Mouse (Mus musculus): Measurements from ENCODE around the gene Tesc. TPM values are rescaled to one million over a fixed set of nuclear protein-coding genes. Genes with fewer than 3 reads are reported as not detected.

Gene Tesc
- polyA plus RNA-seq, 2 experiments = 0.58 to 1.2 TPM

DNA sequence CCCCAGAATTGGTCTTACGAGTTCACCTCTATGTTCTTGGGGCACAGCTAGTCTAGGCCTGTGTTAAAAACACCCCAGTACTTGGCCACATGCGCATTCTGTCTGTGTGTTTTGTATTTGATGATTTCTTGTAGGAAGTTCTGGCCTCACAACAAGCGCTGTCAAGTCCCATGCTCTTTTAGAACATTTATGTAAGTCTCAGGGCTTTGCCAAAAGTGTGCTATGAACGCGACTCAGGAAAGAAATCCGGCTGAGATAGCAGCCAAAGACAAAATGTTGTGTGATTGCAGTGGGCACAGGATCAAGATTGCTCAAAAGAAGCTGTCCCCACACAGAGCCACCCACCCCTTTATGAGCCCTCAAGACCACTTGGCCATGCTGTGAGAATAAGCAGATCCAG, 34.0 kb upstream of the Tesc start:
- ATAC-seq (ENCODE audit: insufficient read depth) (no peak), DNase-seq (ENCODE audit: low read depth in 3 of 3, low spot score in 3 of 3) (no peak)
- Histone ChIP-seq H3K4me1 (replicated peaks; ENCODE audit: control insufficient read depth in 2 of 2, insufficient read depth in 2 of 2, low read length in 1 of 2) (no peaks in the 10 kb centered on the region; a peak in 1 of 4 replicates), H3K9me3 (ENCODE audit: control insufficient read depth, low read length) (no peaks in the 10 kb centered on the region), H3K27ac (no peak overlapping the region), H3K27me3 (ENCODE audit: control insufficient read depth, insufficient read depth, low read length) (no peaks in the 10 kb centered on the region), H3K9ac (replicated peaks) (no peak overlapping the region), H3K36me3 (replicated peaks; ENCODE audit: control insufficient read depth, insufficient read depth, low read depth) (no peaks in the 10 kb centered on the region; the same call in 1 of the 2 replicates), H3K4me2 (ENCODE audit: low read depth) (no peak overlapping the region), H3K4me3 (ENCODE audit: insufficient read depth in 1 of 2, low read depth in 2 of 2, low read length in 2 of 2) (no peak overlapping the region)
- WGBS (ENCODE audit: insufficient replicate concordance) = 77% methylated on average over 6 of the region's 6 CpGs
- no peak for TF ChIP-seq EP300 (IDR thresholded peaks at IDR 0.05; ENCODE audit: low read depth)
- TF ChIP-seq CTCF (IDR thresholded peaks at IDR 0.05; ENCODE audit: low read depth) = no peak

DNA sequence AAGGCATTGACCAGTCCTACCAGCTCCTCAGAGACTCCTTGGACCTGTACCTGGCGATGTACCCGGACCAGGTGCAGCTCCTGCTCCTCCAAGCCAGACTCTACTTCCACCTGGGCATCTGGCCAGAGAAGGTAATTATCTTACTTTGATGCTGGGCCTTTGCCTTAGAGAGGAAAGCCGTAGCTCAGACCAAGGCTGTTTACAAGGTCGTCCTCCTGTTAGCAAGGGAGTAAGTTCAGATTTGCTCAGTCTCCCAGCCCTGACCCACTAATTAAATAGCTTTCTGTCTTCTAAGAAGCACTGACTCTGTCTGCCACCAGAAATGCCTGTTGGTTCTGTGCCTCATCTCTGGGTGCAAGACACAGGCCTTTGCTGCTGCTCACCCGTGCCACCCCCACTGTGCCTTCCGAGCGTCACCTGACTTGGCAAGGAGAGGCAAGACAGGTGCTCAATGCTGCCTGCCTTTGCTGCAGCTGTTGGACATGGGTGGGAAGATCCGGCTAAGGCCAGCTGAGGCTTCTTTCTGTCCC, 32.1 kb upstream of the Tesc start:
- Histone ChIP-seq H3K27me3 (ENCODE audit: control insufficient read depth, insufficient read depth, low read length) (no peaks in the 10 kb centered on the region), H3K4me3 (ENCODE audit: insufficient read depth in 1 of 2, low read depth in 2 of 2, low read length in 2 of 2) (no peak overlapping the region), H3K36me3 (replicated peaks; ENCODE audit: control insufficient read depth, insufficient read depth, low read depth) (no peaks in the 10 kb centered on the region; the same call in 1 of the 2 replicates), H3K9me3 (ENCODE audit: control insufficient read depth, low read length) (no peaks in the 10 kb centered on the region), H3K9ac (replicated peaks) (no peak overlapping the region), H3K27ac (no peak overlapping the region), H3K4me1 (replicated peaks; ENCODE audit: control insufficient read depth in 2 of 2, insufficient read depth in 2 of 2, low read length in 1 of 2) (no peaks in the 10 kb centered on the region; a peak in 1 of 4 replicates), H3K4me2 (ENCODE audit: low read depth) (no peak overlapping the region)
- DNase-seq (ENCODE audit: low read depth in 3 of 3, low spot score in 3 of 3) = no peak
- TF ChIP-seq CTCF (IDR thresholded peaks at IDR 0.05; ENCODE audit: low read depth) (no peak), EP300 (IDR thresholded peaks at IDR 0.05; ENCODE audit: low read depth) (no peak)
- WGBS (ENCODE audit: insufficient replicate concordance) = 80% methylated on average over 8 of the region's 8 CpGs
- ATAC-seq (ENCODE audit: insufficient read depth) = no peak

DNA sequence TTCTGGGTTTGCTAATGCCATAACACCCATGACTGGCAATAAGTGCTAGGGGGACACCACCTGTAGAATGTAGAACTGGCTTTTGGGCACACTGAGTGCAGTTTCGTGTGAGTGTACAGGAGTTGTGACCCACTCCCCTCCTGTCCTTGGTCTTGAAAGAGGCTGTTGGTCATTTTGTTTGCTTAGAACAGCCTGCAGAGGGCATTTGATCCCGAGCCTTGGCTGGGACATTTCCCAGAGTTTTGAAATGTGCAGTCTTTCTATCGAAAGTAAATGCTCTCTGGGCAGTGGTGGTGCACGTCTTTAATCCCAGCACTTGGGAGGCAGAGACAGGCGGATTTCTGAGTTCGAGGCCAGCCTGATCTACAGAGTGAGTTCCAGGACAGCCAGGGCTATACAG, 31.6 kb upstream of the Tesc start:
- Histone ChIP-seq H3K9ac (replicated peaks) (no peak overlapping the region), H3K4me3 (ENCODE audit: insufficient read depth in 1 of 2, low read depth in 2 of 2, low read length in 2 of 2) (no peak overlapping the region), H3K27me3 (ENCODE audit: control insufficient read depth, insufficient read depth, low read length) (no peaks in the 10 kb centered on the region), H3K4me2 (ENCODE audit: low read depth) (no peak overlapping the region), H3K36me3 (replicated peaks; ENCODE audit: control insufficient read depth, insufficient read depth, low read depth) (peaks cover 2% of the 10 kb centered on the region; the same call in 1 of the 2 replicates), H3K4me1 (replicated peaks; ENCODE audit: control insufficient read depth in 2 of 2, insufficient read depth in 2 of 2, low read length in 1 of 2) (no peaks in the 10 kb centered on the region; a peak in 1 of 4 replicates), H3K9me3 (ENCODE audit: control insufficient read depth, low read length) (no peaks in the 10 kb centered on the region), H3K27ac (no peak overlapping the region)
- ATAC-seq (ENCODE audit: insufficient read depth) (no peak), DNase-seq (ENCODE audit: low read depth in 3 of 3, low spot score in 3 of 3) (no peak)
- TF ChIP-seq CTCF (IDR thresholded peaks at IDR 0.05; ENCODE audit: low read depth) (no peak), EP300 (IDR thresholded peaks at IDR 0.05; ENCODE audit: low read depth) (no peak)
- 70% methylated on average over 6 of the region's 6 CpGs for WGBS (ENCODE audit: insufficient replicate concordance)

GRCm38 (mm10) chr5:117996581-117996980, 31.0 kb upstream of the Tesc start:
- H3K9ac ChIP-seq (replicated peaks) = no peak overlapping the region
- no peaks in the 10 kb centered on the region for H3K27me3 ChIP-seq (ENCODE audit: control insufficient read depth, insufficient read depth, low read length)
- H3K4me1 ChIP-seq (replicated peaks; ENCODE audit: control insufficient read depth in 2 of 2, insufficient read depth in 2 of 2, low read length in 1 of 2) = no peaks in the 10 kb centered on the region; a peak in 1 of 4 replicates
- H3K36me3 ChIP-seq (replicated peaks; ENCODE audit: control insufficient read depth, insufficient read depth, low read depth) = peaks cover 2% of the 10 kb centered on the region; the same call in 1 of the 2 replicates
- TF ChIP-seq CTCF (IDR thresholded peaks at IDR 0.05; ENCODE audit: low read depth) (no peak), EP300 (IDR thresholded peaks at IDR 0.05; ENCODE audit: low read depth) (no peak)
- H3K4me3 ChIP-seq (ENCODE audit: insufficient read depth in 1 of 2, low read depth in 2 of 2, low read length in 2 of 2) = no peak overlapping the region
- no peak for ATAC-seq (ENCODE audit: insufficient read depth)
- no peak for DNase-seq (ENCODE audit: low read depth in 3 of 3, low spot score in 3 of 3)
- 68% methylated on average over 6 of the region's 6 CpGs for WGBS (ENCODE audit: insufficient replicate concordance)
- no peaks in the 10 kb centered on the region for H3K9me3 ChIP-seq (ENCODE audit: control insufficient read depth, low read length)
- no peak overlapping the region for H3K27ac ChIP-seq
- no peak overlapping the region for H3K4me2 ChIP-seq (ENCODE audit: low read depth)

- TF ChIP-seq EP300 (IDR thresholded peaks at IDR 0.05; ENCODE audit: low read depth) (no peak), CTCF (IDR thresholded peaks at IDR 0.05; ENCODE audit: low read depth) (no peak)
- Histone ChIP-seq H3K9ac (replicated peaks) (no peak overlapping the region), H3K4me1 (replicated peaks; ENCODE audit: control insufficient read depth in 2 of 2, insufficient read depth in 2 of 2, low read length in 1 of 2) (no peaks in the 10 kb centered on the region; a peak in 1 of 4 replicates), H3K36me3 (replicated peaks; ENCODE audit: control insufficient read depth, insufficient read depth, low read depth) (peaks cover 2% of the 10 kb centered on the region; the same call in 1 of the 2 replicates), H3K27ac (no peak overlapping the region), H3K4me2 (ENCODE audit: low read depth) (no peak overlapping the region), H3K9me3 (ENCODE audit: control insufficient read depth, low read length) (no peaks in the 10 kb centered on the region), H3K4me3 (ENCODE audit: insufficient read depth in 1 of 2, low read depth in 2 of 2, low read length in 2 of 2) (no peak overlapping the region), H3K27me3 (ENCODE audit: control insufficient read depth, insufficient read depth, low read length) (no peaks in the 10 kb centered on the region)
- WGBS (ENCODE audit: insufficient replicate concordance) = 65% methylated on average over 10 of the region's 10 CpGs
- DNase-seq (ENCODE audit: low read depth in 3 of 3, low spot score in 3 of 3) (no peak), ATAC-seq (ENCODE audit: insufficient read depth) (peak; percentile 51; the same call in 1 of the 2 replicates)
These were observed 30.0 kb upstream of the Tesc start for GRCm38 (mm10) chr5:117997434-117997970.

Measured in liver, embryonic 14.5 days (tissue).